Mouse (Mus musculus) stomach, embryonic 14.5 days (tissue): ENCODE data around the gene Ddias. TPM values are rescaled to one million over a fixed set of nuclear protein-coding genes. Genes with fewer than 3 reads are reported as not detected.

Source experiments
- ATAC-seq: fragments of 200-750 bp; cut with Nextera tagmentation; 2 replicates; pipeline ENCODE4 v1.8.0; 2017; ENCODE audit warnings: low read depth, moderate TSS enrichment; ENCODE audit not compliant: insufficient number of reproducible peaks, insufficient read depth, low FRiP score
- H3K27ac ChIP-seq: fragments of 300-500 bp; sonication (generic); 2 replicates; pipeline ENCODE4 v1.5.1; 2014; ENCODE audit warnings: mild to moderate bottlenecking, low read length, moderate library complexity, mixed read lengths
- H3K27me3 ChIP-seq: fragments of 300-500 bp; sonication (generic); 2 replicates; pipeline ENCODE4 v1.6.1; 2014; ENCODE audit warnings: low read length, control low read depth, mixed read lengths; ENCODE audit not compliant: control insufficient read depth, insufficient read depth
- H3K36me3 ChIP-seq: fragments of 300-500 bp; sonication (generic); 2 replicates; pipeline ENCODE4 v1.6.1; 2014; ENCODE audit warnings: mild to moderate bottlenecking, control low read depth, low read length, moderate library complexity, mixed read lengths; ENCODE audit not compliant: control insufficient read depth, insufficient read depth
- H3K4me1 ChIP-seq: fragments of 300-500 bp; sonication (generic); 2 replicates; pipeline ENCODE4 v1.6.1; 2014; ENCODE audit warnings: low read length, control low read depth, mixed read lengths; ENCODE audit not compliant: control insufficient read depth, insufficient read depth
- H3K4me2 ChIP-seq: fragments of 300-500 bp; sonication (generic); replicated peaks from 2 replicates; pipeline ENCODE4 v1.6.1; 2014; ENCODE audit warnings: low read depth, low read length, control low read depth
- H3K4me3 ChIP-seq: fragments of 300-500 bp; sonication (generic); 2 replicates; pipeline ENCODE4 v1.5.1; 2014; ENCODE audit warnings: low read depth, low read length, control low read depth
- H3K9ac ChIP-seq: fragments of 300-500 bp; sonication (generic); replicated peaks from 2 replicates; pipeline ENCODE4 v1.6.1; 2014; ENCODE audit warnings: low read depth, mild to moderate bottlenecking, control low read depth, low read length, moderate library complexity, mixed read lengths
- H3K9me3 ChIP-seq: fragments of 300-500 bp; sonication (generic); 2 replicates; pipeline ENCODE4 v1.6.1; 2016; ENCODE audit warnings: low read depth, low read length, control low read depth; ENCODE audit not compliant: control insufficient read depth
- WGBS: fragments of 180-500 bp; shearing (Covaris S2); extraction: QIAGEN DNeasy Blood & Tissue Kit; methylation state at CpG from one replicate; pipeline ENCODE4 v1.1.7; 2014; 5-methylcytosine and 5-hydroxymethylcytosine counted together
- polyA plus RNA-seq: library from polyadenylated mRNA; unstranded; fragments of >200 nt; fragmentation: Nextera tagmentation; extraction: Ambion mirVana; gene quantifications from 2 replicates; pipeline ENCODE4 v1.2.1, GENCODE M21; 2014

Gene Ddias
- polyA plus RNA-seq, 1 experiment from 2014 or later: 9.9 TPM

DNA sequence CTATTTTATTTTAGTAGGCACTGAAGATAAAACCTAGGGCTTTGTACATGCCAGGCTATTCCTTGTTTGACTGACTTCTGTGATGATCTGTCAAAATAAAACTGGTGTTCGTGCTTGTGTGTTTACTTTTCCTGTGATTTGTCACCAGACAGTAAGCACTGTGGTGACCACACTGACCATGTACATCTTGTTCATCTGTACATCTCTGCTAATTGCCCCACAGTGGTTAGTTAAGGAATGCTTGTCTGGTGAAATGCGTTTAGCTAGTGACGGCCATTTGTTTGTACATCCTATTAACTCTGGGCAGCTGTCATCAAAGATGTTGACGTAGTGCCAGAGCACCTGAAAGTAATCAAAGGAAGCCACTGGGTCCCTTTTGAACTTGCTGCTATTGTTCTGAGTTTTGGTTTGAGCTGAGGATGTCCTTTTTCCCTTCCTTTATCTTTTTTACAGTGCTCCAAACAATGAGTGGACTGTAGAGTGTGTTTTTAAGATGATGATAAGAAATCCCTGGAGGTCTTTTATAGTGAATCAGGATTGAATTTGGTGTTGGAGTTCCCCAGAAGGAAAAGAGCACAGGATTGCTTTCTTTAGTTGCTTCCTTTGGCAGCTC lies 16.7 kb upstream of the Ddias start:
- H3K27ac ChIP-seq: no peak overlapping the region
- 18% methylated on average over 4 of the region's 4 CpGs for WGBS
- H3K4me1 ChIP-seq: no peaks in the 10 kb centered on the region
- ATAC-seq: no peak
- H3K4me3 ChIP-seq: no peak overlapping the region
- 0 out of 2 replicates have a peak, but pooled peaks cover 4% of the 10 kb centered on the region for H3K9me3 ChIP-seq
- H3K9ac ChIP-seq: no peak overlapping the region
- no peak overlapping the region for H3K4me2 ChIP-seq
- H3K36me3 ChIP-seq: no peaks in the 10 kb centered on the region
- no peaks in the 10 kb centered on the region for H3K27me3 ChIP-seq

DNA sequence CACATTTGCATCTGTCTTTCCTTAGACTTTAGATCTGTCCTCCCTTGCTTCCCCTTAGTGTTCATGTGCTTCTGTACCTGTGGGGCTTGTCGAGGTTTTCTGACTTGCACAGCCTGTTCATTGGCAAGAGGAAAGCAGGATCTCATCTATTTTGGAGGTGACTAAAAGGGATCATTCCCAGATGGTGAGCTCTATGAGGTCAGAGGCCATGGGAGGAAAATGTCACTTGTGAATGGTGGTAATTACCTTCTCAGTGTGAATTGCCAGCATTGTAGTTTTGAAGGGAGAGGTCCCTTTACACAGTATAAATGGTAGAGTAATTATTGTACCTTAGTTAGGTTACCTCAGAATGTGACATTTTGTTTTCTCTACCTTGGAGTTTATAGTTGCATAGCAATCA lies 16.2 kb upstream of the Ddias start:
- no peak for ATAC-seq
- 50% methylated on average over 1 of the region's 1 CpGs for WGBS
- Histone ChIP-seq H3K4me1 (no peaks in the 10 kb centered on the region), H3K36me3 (no peaks in the 10 kb centered on the region), H3K4me2 (no peak overlapping the region), H3K27me3 (no peaks in the 10 kb centered on the region), H3K9ac (no peak overlapping the region), H3K9me3 (0 out of 2 replicates have a peak, but pooled peaks cover 4% of the 10 kb centered on the region), H3K27ac (no peak overlapping the region), H3K4me3 (no peak overlapping the region)

DNA sequence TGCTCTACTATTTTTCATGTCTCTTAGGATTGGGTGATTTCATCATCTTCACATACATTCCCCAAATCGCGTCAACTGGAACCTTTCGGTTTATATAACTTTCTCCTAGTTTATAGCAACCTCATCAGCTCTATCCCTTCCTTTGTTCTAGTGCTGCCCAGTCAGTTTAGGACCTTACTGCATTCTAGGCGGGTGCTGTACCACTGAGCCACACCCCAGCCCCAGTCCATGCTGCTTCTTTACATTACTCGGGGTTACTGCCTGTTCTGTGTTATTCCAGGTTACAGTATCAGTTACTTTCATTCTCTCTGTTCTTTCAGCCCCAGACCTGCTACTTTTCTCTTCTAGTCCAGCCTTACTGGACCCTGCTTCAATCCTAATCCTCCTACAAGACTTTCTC lies 13.2 kb upstream of the Ddias start:
- Histone ChIP-seq H3K4me3 (no peak overlapping the region), H3K9ac (no peak overlapping the region), H3K4me2 (no peak overlapping the region), H3K4me1 (no peaks in the 10 kb centered on the region), H3K36me3 (no peaks in the 10 kb centered on the region), H3K27ac (no peak overlapping the region), H3K9me3 (0 out of 2 replicates have a peak, but pooled peaks cover 2% of the 10 kb centered on the region), H3K27me3 (no peaks in the 10 kb centered on the region)
- no peak for ATAC-seq
- 88% methylated on average over 5 of the region's 5 CpGs for WGBS

DNA sequence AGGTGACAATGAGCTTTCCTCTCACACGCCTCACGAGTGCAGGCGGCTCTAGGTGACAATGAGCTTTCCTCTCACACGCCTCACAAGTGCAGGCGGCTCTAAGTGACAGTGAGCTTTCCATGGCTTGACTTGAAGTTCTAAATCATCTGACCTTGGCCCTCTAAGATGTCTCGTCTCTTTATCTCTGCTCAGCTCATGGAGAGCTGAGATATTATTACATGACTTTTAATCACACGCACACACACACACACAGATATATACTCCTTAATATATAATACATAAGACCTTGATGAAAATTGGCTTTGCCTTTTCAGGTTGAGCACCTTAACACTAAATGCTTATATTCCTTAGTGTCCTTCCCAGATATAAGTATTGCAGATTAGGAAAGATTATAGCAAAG lies 12.8 kb upstream of the Ddias start:
- H3K27me3 ChIP-seq: no peaks in the 10 kb centered on the region
- no peak overlapping the region for H3K27ac ChIP-seq
- H3K36me3 ChIP-seq: no peaks in the 10 kb centered on the region
- no peak for ATAC-seq
- H3K9me3 ChIP-seq: no peaks in the 10 kb centered on the region
- H3K4me3 ChIP-seq: no peak overlapping the region
- H3K9ac ChIP-seq: no peak overlapping the region
- no peaks in the 10 kb centered on the region for H3K4me1 ChIP-seq
- 80% methylated on average over 7 of the region's 7 CpGs for WGBS
- no peak overlapping the region for H3K4me2 ChIP-seq

DNA sequence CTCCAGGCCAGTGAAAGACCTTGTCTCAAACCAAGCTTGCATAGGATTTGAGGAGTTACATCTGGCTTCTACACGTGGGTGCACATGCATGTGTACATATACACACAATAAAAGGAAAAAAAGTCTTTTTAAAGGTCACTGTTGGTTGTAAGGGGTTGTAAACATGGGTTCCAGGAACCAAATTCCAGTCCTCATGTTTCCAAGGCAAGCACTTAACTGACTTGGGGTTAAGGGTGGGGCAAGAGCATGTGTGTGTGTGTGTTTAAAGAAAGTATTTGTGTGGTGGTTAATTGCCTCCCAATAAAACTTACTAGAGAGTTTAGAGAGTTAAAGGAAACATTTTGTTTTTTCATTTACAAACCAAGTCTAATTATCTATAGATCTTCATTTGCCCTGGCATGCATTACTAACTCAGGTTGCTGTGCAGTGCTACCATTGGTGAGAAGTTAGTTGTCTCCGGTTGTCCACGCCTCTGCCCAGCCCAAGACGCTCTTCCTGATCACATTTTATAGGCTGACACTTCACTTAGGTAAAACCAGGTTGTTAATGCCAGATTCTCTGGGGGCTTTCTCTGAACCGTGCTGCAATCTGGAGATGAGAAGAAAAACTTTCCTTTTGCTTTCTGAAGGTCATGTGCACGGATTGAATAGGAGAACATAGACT lies 11.1 kb upstream of the Ddias start:
- 79% methylated on average over 6 of the region's 6 CpGs for WGBS
- no peaks in the 10 kb centered on the region for H3K27me3 ChIP-seq
- H3K4me1 ChIP-seq: no peaks in the 10 kb centered on the region
- ATAC-seq: no peak
- no peak overlapping the region for H3K9ac ChIP-seq
- H3K4me3 ChIP-seq: no peak overlapping the region
- H3K36me3 ChIP-seq: no peaks in the 10 kb centered on the region; the same call in 1 of the 2 replicates
- no peak overlapping the region for H3K4me2 ChIP-seq
- H3K9me3 ChIP-seq: no peaks in the 10 kb centered on the region
- no peak overlapping the region for H3K27ac ChIP-seq

DNA sequence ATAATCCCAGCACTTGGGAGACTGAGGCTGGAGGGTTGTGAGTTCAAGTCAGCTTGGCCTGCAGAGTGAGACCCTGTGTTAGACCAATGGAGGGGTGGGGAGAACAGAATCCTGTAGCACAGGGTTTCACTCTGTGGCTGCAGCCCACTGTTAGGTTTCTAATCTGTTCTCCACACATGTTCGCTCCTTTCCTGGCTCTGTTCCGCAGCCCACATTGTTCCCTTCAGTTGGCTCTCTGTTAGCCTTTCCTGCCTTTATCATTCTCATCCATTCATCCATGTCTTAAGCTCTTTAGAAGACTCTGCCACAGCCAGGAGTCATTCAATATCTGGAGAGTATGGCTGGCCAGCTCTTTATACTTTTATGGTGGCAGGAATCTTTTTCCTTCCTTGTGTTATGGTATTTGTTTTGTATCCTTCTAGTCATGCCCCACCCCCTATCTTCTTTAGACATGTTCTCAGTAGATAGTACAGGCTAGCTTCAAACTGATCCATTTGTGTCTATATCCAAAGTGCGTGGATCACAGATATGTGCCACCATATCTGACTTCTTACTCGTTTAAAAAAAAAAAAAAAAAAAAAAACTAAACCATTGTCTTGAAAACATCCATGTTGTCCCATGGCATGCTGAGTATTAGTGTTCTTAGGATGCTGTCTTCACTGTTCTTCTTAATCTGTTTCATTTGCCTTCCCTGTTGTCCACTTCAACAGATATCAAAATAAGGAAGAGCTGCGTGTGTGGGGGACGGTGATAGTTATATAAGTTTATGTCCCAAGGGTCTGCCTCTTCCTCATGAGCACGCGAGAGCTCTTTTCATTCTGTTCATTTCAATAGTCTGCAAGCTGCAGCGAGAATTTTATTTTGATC lies 10.0 kb upstream of the Ddias start:
- Histone ChIP-seq H3K9ac (no peak overlapping the region), H3K4me1 (no peaks in the 10 kb centered on the region), H3K36me3 (no peaks in the 10 kb centered on the region; the same call in 1 of the 2 replicates), H3K4me3 (no peak overlapping the region), H3K4me2 (no peak overlapping the region), H3K27ac (no peak overlapping the region), H3K9me3 (no peaks in the 10 kb centered on the region), H3K27me3 (no peaks in the 10 kb centered on the region)
- 88% methylated on average over 9 of the region's 9 CpGs for WGBS
- ATAC-seq: no peak

DNA sequence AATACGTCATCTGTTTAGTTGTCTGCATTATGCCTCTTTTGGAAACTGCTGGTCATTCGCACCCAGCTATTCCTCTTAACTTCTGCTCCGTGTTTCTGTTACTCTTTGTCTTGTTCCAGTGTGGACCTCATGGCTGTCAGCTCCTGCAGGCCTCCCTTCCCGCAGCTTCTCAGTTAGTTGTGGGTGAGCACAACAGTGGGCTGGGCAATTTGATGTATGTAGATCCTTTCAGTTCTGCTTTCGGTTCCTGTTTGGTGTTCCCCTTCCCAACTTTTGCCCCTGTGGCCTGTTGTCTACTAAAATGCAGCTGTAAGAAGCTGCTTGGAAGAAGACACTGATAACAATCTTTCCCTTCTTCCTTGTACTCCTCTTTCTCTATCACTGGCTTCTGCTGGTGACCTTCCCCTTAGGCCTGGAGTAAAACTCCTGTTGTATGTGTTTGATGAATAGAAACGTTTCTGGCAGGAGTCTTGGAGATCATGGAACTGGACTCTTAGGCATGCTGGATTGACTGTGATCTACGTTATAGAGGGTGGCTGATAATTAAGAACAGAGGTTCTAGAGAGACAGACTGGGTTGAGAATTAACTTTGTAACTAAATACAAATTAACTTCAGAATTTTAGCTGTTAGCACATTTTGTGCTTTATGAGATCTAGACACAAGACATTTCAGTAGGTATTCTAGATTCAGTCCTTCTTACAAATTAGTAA lies 4.7 kb upstream of the Ddias start:
- H3K36me3 ChIP-seq: no peaks in the 10 kb centered on the region; the same call in 1 of the 2 replicates
- ATAC-seq: no peak
- 80% methylated on average over 7 of the region's 7 CpGs for WGBS
- H3K4me3 ChIP-seq: no peak overlapping the region
- no peak overlapping the region for H3K27ac ChIP-seq
- H3K9me3 ChIP-seq: no peaks in the 10 kb centered on the region
- no peak overlapping the region for H3K9ac ChIP-seq
- no peaks in the 10 kb centered on the region for H3K27me3 ChIP-seq
- peaks cover 6% of the 10 kb centered on the region; the same call in 1 of the 2 replicates for H3K4me1 ChIP-seq
- no peak overlapping the region for H3K4me2 ChIP-seq

DNA sequence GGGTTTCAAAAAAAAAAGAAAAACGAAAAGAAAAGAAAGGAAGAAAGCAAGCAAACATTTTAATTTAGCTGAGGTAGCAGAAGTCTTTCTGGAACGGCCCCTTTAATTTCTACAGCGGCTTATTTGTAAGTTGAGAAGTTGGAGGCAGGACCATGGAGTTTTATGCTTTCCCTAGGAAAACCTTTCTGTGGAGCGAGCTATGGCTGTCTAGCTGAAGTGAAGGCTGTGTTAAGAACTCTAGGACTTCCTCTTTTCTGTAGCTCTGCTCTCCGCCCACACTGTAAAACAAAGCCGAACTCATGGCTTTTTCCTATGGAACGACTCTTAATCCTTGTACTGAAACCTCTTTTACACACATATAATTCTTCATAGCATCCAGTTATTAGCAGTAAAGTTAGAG lies 2.5 kb upstream of the Ddias start:
- peak overlapping the region; percentile 55 for H3K4me3 ChIP-seq
- peak overlapping the region; percentile 59; the same call in 1 of the 2 replicates for H3K27ac ChIP-seq
- H3K4me2 ChIP-seq: peak overlapping the region; percentile 76
- H3K4me1 ChIP-seq: peaks cover 12% of the 10 kb centered on the region
- H3K9ac ChIP-seq: 0 out of 2 replicates have a peak overlapping the region, but pooled peaks have one; percentile 8
- H3K27me3 ChIP-seq: no peaks in the 10 kb centered on the region
- 32% methylated on average over 7 of the region's 7 CpGs for WGBS
- H3K9me3 ChIP-seq: no peaks in the 10 kb centered on the region
- no peak for ATAC-seq
- no peaks in the 10 kb centered on the region; the same call in 1 of the 2 replicates for H3K36me3 ChIP-seq
